Mouse (Mus musculus) ES-E14 (cell line): ENCODE measurements around the gene Sfxn5.

Experiments
- CHD2 ChIP-seq: IDR thresholded peaks from 2 replicates; pipeline ENCODE4 v1.6.1; 2014; ENCODE audit warnings: mild to moderate bottlenecking, low read depth, low read length, inconsistent platforms
- MAFK ChIP-seq: IDR thresholded peaks from 2 replicates; pipeline ENCODE4 v1.6.1; 2014; ENCODE audit warnings: mild to moderate bottlenecking, low read depth, low read length, inconsistent platforms; ENCODE audit not compliant: insufficient read depth
- ZC3H11A ChIP-seq: IDR thresholded peaks from 2 replicates; pipeline ENCODE4 v1.6.1; 2012; ENCODE audit warnings: low read depth, mild to moderate bottlenecking, inconsistent platforms, low read length, borderline replicate concordance

- TF ChIP-seq CHD2 (no peak), MAFK (no peak), ZC3H11A (no peak)
Measured at GRCm38 (mm10) chr6:85331736-85332135, 1.5 kb downstream of the Sfxn5 start.
